Mouse (Mus musculus): ENCODE measurements at regions not wholly inside any gene's neighbourhood (a gene's known extent, or its start where the extent isn't known, plus 50 kb on each side); places are given as distances from the start of the nearest gene placed in this dataset.

- no peak for DNase-seq (ENCODE audit: low read depth, low spot score)
- peaks cover 4 to 10% of the 10 kb centered on the region in 2 experiments; a peak in 3 of 4 replicates for H3K4me1 ChIP-seq (ENCODE audit: control insufficient read depth in 1 of 2, insufficient read depth in 2 of 2, low read length in 2 of 2)
- TF ChIP-seq SIN3A (IDR thresholded peaks at IDR 0.05; ENCODE audit: low read length) (no peak), MXI1 (IDR thresholded peaks at IDR 0.05; ENCODE audit: low read depth, low read length) (no peak), ETS1 (IDR thresholded peaks at IDR 0.05; ENCODE audit: low read depth, low read length) (no peak)
- H3K4me3 ChIP-seq (ENCODE audit: control insufficient read depth in 1 of 2, insufficient read depth in 1 of 2, low read depth in 2 of 2, low read length in 2 of 2) = no peak overlapping the region
- H3K27me3 ChIP-seq (ENCODE audit: control insufficient read depth in 1 of 2, insufficient read depth in 2 of 2, low read length in 2 of 2) = no peaks in the 10 kb centered on the region
- H3K27ac ChIP-seq (ENCODE audit: control insufficient read depth, low read depth, low read length) = no peak overlapping the region
- no peaks in the 10 kb centered on the region for H3K9me3 ChIP-seq (replicated peaks; ENCODE audit: insufficient read depth, low read length)
- no peaks in the 10 kb centered on the region for H3K79me2 ChIP-seq (ENCODE audit: control insufficient read depth, insufficient read depth, low read length, poor library complexity)
- H3K36me3 ChIP-seq (ENCODE audit: control insufficient read depth in 1 of 2, insufficient read depth in 2 of 2, low read length in 2 of 2) = peaks cover 0 to 13% of the 10 kb centered on the region in 2 experiments; a peak in 2 of 4 replicates
- H3K9ac ChIP-seq (ENCODE audit: control insufficient read depth, low read depth, low read length, poor library complexity, severe bottlenecking) = no peak overlapping the region
Observed at GRCm38 (mm10) chr10:111828610-111829009, 143.9 kb upstream of the Krr1 start.

- no peak overlapping the region for H3K9ac ChIP-seq (ENCODE audit: control insufficient read depth, low read depth, low read length, poor library complexity, severe bottlenecking)
- H3K9me3 ChIP-seq (replicated peaks; ENCODE audit: insufficient read depth, low read length) = no peaks in the 10 kb centered on the region
- no peak for DNase-seq (ENCODE audit: low read depth, low spot score)
- H3K27me3 ChIP-seq (ENCODE audit: control insufficient read depth in 1 of 2, insufficient read depth in 2 of 2, low read length in 2 of 2) = no peaks in the 10 kb centered on the region
- TF ChIP-seq USF1 (IDR thresholded peaks at IDR 0.05; ENCODE audit: low read depth, low read length) = no peak
- no peak for TF ChIP-seq ZKSCAN1 (IDR thresholded peaks at IDR 0.05; ENCODE audit: low read depth, low read length)
- TF ChIP-seq ZMIZ1 (IDR thresholded peaks at IDR 0.05; ENCODE audit: low read depth, low read length) = no peak
- no peak for TF ChIP-seq GABPA (IDR thresholded peaks at IDR 0.05; ENCODE audit: low read depth, low read length)
- no peak for TF ChIP-seq JUND (IDR thresholded peaks at IDR 0.05; ENCODE audit: low read depth, low read length)
- TF ChIP-seq HCFC1 (IDR thresholded peaks at IDR 0.05; ENCODE audit: low read depth, low read length) = no peak
- no peak for TF ChIP-seq UBTF (IDR thresholded peaks at IDR 0.05; ENCODE audit: borderline replicate concordance, insufficient read depth, low read depth, low read length)
- TF ChIP-seq RCOR1 (IDR thresholded peaks at IDR 0.05; ENCODE audit: low read depth, low read length) = no peak
- TF ChIP-seq SMC3 (IDR thresholded peaks at IDR 0.05; ENCODE audit: low read depth, low read length) = no peak
- TF ChIP-seq MYB (IDR thresholded peaks at IDR 0.05; ENCODE audit: low read depth, low read length) = no peak
- no peak for TF ChIP-seq CHD1 (IDR thresholded peaks at IDR 0.05; ENCODE audit: low read depth, low read length)
- no peak for TF ChIP-seq MAZ (IDR thresholded peaks at IDR 0.05; ENCODE audit: low read depth, low read length)
- TF ChIP-seq MEF2A (IDR thresholded peaks at IDR 0.05; ENCODE audit: extremely low read depth, insufficient replicate concordance, low read depth, low read length, poor library complexity, severe bottlenecking) = no peak
- TF ChIP-seq ELF1 (IDR thresholded peaks at IDR 0.05; ENCODE audit: low read depth, low read length) = no peak
- TF ChIP-seq POLR2A (IDR thresholded peaks at IDR 0.05; ENCODE audit: control insufficient read depth in 1 of 2, insufficient read depth in 1 of 2, low read depth in 1 of 2, low read length in 2 of 2, poor library complexity in 1 of 2) = no peak
- no peak for TF ChIP-seq CTCF (IDR thresholded peaks at IDR 0.05 in 2 of 3, conservative IDR thresholded peaks at IDR 0.05 in 1 of 3; ENCODE audit: control insufficient read depth in 1 of 3, insufficient read depth in 1 of 3, low read depth in 2 of 3, low read length in 3 of 3, poor library complexity in 1 of 3, severe bottlenecking in 1 of 3)
- TF ChIP-seq BHLHE40 (IDR thresholded peaks at IDR 0.05; ENCODE audit: borderline replicate concordance, low read depth, low read length) = no peak
- TF ChIP-seq KAT2A (conservative IDR thresholded peaks at IDR 0.05; ENCODE audit: low read depth, low read length) = no peak
- no peak for TF ChIP-seq EP300 (IDR thresholded peaks at IDR 0.05; ENCODE audit: low read depth in 1 of 2, low read length in 2 of 2)
- TF ChIP-seq MYC (IDR thresholded peaks at IDR 0.05; ENCODE audit: low read depth, low read length) = no peak
- H3K4me1 ChIP-seq (ENCODE audit: control insufficient read depth in 1 of 2, insufficient read depth in 2 of 2, low read length in 2 of 2) = peaks cover 4 to 15% of the 10 kb centered on the region in 2 experiments; a peak in 3 of 4 replicates
- no peak overlapping the region for H3K4me3 ChIP-seq (ENCODE audit: control insufficient read depth in 1 of 2, insufficient read depth in 1 of 2, low read depth in 2 of 2, low read length in 2 of 2)
- H3K36me3 ChIP-seq (ENCODE audit: control insufficient read depth in 1 of 2, insufficient read depth in 2 of 2, low read length in 2 of 2) = peaks cover 0 to 15% of the 10 kb centered on the region in 2 experiments; a peak in 2 of 4 replicates
- H3K79me2 ChIP-seq (ENCODE audit: control insufficient read depth, insufficient read depth, low read length, poor library complexity) = no peaks in the 10 kb centered on the region
- H3K27ac ChIP-seq (ENCODE audit: control insufficient read depth, low read depth, low read length) = no peak overlapping the region
Observed at GRCm38 (mm10) chr10:111829291-111829690, 143.2 kb upstream of the Krr1 start.

All from MEL (cell line).